Mouse (Mus musculus) intestine, embryonic 15.5 days (tissue): ENCODE data around the gene Spc25. TPM values are rescaled to one million over a fixed set of nuclear protein-coding genes. Genes with fewer than 3 reads are reported as not detected.
A peak's percentile ranks its signal among the peaks of the same experiment; 100 is the strongest.

Experiments
- ATAC-seq: fragments of 200-750 bp; cut with Nextera tagmentation; 2 replicates; pipeline ENCODE4 v1.8.0; 2017; ENCODE audit warnings: moderate TSS enrichment, moderate library complexity
- H3K27ac ChIP-seq: fragments of 300-500 bp; sonication (generic); 2 replicates; pipeline ENCODE4 v1.5.1; 2015; ENCODE audit warnings: mild to moderate bottlenecking, inconsistent platforms
- H3K27me3 ChIP-seq: fragments of 300-500 bp; sonication (generic); replicated peaks from 2 replicates; pipeline ENCODE4 v1.6.1; 2015; ENCODE audit warnings: inconsistent platforms
- H3K36me3 ChIP-seq: fragments of 300-500 bp; sonication (generic); 2 replicates; pipeline ENCODE4 v1.6.1; 2015; ENCODE audit warnings: inconsistent platforms
- H3K4me1 ChIP-seq: fragments of 300-500 bp; sonication (generic); replicated peaks from 2 replicates; pipeline ENCODE4 v1.6.1; 2015; ENCODE audit warnings: inconsistent platforms
- H3K4me2 ChIP-seq: fragments of 300-500 bp; sonication (generic); replicated peaks from 2 replicates; pipeline ENCODE4 v1.6.1; 2015; ENCODE audit warnings: mild to moderate bottlenecking, inconsistent platforms
- H3K4me3 ChIP-seq: fragments of 300-500 bp; sonication (generic); replicated peaks from 2 replicates; pipeline ENCODE4 v1.5.1; 2015; ENCODE audit warnings: inconsistent platforms
- H3K9ac ChIP-seq: fragments of 300-500 bp; sonication (generic); 2 replicates; pipeline ENCODE4 v1.6.1; 2015; ENCODE audit warnings: inconsistent platforms
- H3K9me3 ChIP-seq: fragments of 300-500 bp; sonication (generic); 2 replicates; pipeline ENCODE4 v1.6.1; 2016; ENCODE audit warnings: inconsistent platforms
- WGBS: fragments of 180-500 bp; shearing (Covaris S2); methylation state at CpG from one replicate; pipeline ENCODE4 v1.1.7; 2015; 5-methylcytosine and 5-hydroxymethylcytosine counted together
- polyA plus RNA-seq: library from polyadenylated mRNA; unstranded; fragments of >200 nt; fragmentation: Nextera tagmentation; extraction: Ambion mirVana; gene quantifications from 2 replicates; pipeline ENCODE4 v1.2.1, GENCODE M21; 2015

Gene Spc25
- 120 and 135 TPM in 2 replicates for polyA plus RNA-seq

DNA sequence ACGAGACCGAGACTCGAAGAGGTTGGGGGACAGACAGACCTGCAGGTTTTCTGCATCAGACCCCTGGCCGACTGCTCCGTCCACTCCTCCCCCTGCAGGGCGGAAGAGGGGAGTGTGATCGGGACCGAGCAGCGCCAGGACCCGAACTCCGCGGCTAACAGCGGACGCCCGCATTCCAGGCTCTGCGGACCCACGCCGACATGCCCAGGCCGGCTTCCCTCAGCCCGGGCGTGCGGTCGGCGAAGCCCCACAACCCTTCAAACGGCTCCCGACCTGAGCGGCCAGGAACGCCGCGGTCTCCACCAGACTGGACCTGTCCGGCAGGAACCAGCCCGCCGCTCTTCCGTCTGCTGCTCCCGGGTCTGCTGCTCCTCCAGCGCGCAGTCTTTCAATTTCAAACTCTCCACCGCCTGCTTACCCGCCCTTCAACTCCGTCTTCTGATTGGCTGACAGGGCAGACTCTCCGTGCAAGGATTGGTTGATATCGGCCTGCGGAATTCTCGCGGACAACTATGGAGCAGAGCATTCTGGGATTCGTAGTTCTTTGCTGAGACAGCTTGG, at the start of gene Spc25:
Gene Spc25 (minus strand): TSS at position 404 of the 561 bp plus-strand sequence.
- Histone ChIP-seq H3K4me3 (peak within 1 kb of the TSS; percentile 85), H3K36me3 (0 out of 2 replicates have a peak, but pooled peaks cover 3% of the 10 kb centered on the region), H3K9ac (peak within 1 kb of the TSS; percentile 89), H3K27me3 (no peaks in the 10 kb centered on the region), H3K4me1 (no peaks in the 10 kb centered on the region), H3K27ac (peak within 1 kb of the TSS; percentile 80), H3K9me3 (no peaks in the 10 kb centered on the region), H3K4me2 (peak within 1 kb of the TSS; percentile 63)
- peak; percentile 99 for ATAC-seq
- WGBS = under 1% methylated on average over 46 of the region's 46 CpGs

DNA sequence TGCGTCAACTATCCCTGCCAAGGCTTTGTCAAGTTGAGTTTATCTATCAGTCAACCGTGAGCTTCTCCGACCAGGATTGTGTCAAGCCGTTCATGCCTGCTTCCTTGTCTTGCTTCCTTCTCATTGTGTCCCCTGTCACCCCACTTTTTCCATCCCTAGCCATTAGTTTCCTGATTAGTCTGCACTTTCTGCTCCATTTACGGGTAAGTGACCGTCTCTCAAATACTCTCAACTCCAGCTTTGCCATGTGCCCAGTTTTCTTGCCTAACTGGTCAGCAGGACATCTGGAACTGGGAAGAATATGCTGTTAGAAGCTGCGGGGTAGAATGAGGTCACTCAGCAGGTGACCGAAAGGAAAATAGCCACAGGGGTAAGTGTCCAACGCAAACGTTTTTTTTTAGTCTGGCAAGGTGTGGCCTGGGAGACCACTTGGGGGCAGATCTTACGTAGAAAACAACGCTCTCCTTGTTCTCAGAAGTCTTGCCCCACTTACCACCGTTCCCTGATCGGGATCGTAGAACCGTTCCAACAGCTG, 42.3 kb upstream of the Spc25 start:
- no peaks in the 10 kb centered on the region for H3K4me1 ChIP-seq
- no peaks in the 10 kb centered on the region for H3K27me3 ChIP-seq
- ATAC-seq = no peak
- no peak overlapping the region for H3K4me2 ChIP-seq
- H3K9ac ChIP-seq = no peak overlapping the region
- no peaks in the 10 kb centered on the region for H3K36me3 ChIP-seq
- no peak overlapping the region for H3K4me3 ChIP-seq
- 72% methylated on average over 16 of the region's 16 CpGs for WGBS
- no peak overlapping the region for H3K27ac ChIP-seq
- no peaks in the 10 kb centered on the region for H3K9me3 ChIP-seq

DNA sequence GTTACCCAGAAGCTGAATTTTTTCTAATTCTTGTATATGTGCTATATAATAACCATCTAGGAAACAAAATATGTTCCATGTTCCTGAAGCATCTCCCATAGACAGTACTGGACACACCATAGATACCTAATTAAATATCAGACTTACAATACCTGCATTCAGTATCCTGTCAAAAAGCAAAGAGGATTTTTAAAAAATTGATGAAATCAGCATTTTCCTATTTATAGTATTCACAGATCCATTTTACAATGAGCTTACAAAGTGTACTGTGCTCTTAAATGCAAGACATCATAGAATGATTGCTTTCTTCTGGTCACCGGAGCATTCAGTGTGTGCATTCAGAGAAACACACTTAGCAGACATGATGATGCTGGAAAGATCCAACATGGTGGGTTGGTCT, 41.1 kb upstream of the Spc25 start:
- Histone ChIP-seq H3K4me1 (no peaks in the 10 kb centered on the region), H3K4me3 (no peak overlapping the region), H3K27me3 (no peaks in the 10 kb centered on the region), H3K9me3 (no peaks in the 10 kb centered on the region), H3K36me3 (no peaks in the 10 kb centered on the region), H3K9ac (no peak overlapping the region), H3K27ac (no peak overlapping the region), H3K4me2 (no peak overlapping the region)
- no peak for ATAC-seq
- 90% methylated on average over 1 of the region's 1 CpGs for WGBS

DNA sequence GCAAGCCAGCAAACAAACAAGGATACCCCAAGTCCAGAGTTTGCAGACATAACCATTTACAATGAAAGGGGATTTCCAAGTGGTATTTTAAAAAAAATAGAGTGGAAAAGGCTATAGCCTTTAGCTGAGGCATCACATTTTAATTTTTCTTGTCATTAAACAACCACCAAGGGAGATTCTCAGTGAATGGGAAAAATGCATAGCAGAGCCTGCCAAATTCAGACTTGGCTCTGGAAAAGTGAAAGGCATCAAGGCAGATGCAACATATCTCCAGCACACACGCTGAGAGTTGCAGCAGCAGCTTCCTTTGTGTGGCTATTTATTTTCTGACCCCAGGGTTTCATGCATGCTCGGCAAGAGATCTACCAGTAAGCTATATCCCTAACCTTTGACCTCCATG, 38.9 kb upstream of the Spc25 start:
- Histone ChIP-seq H3K27ac (no peak overlapping the region), H3K9ac (no peak overlapping the region)
- 26% methylated on average over 2 of the region's 2 CpGs for WGBS

GRCm38 (mm10) chr2:69239315-69239714, 33.3 kb upstream of the Spc25 start:
- Histone ChIP-seq H3K9me3 (no peaks in the 10 kb centered on the region), H3K27me3 (no peaks in the 10 kb centered on the region), H3K4me2 (0 out of 2 replicates have a peak overlapping the region, but pooled peaks have one; percentile 4), H3K9ac (no peak overlapping the region), H3K4me3 (no peak overlapping the region), H3K27ac (no peak overlapping the region), H3K4me1 (no peaks in the 10 kb centered on the region), H3K36me3 (no peaks in the 10 kb centered on the region)
- peak; percentile 56; the same call in 1 of the 2 replicates for ATAC-seq
- 50% methylated on average over 9 of the region's 9 CpGs for WGBS

More for the DNA sequence above, 38.9 kb upstream of the Spc25 start:
- ATAC-seq = no peak
- no peaks in the 10 kb centered on the region for H3K36me3 ChIP-seq
- no peak overlapping the region for H3K4me3 ChIP-seq
- H3K9me3 ChIP-seq = no peaks in the 10 kb centered on the region
- no peaks in the 10 kb centered on the region for H3K27me3 ChIP-seq
- H3K4me2 ChIP-seq = no peak overlapping the region
- no peaks in the 10 kb centered on the region for H3K4me1 ChIP-seq

- no peak overlapping the region for H3K9ac ChIP-seq
- H3K27me3 ChIP-seq = no peaks in the 10 kb centered on the region
- no peaks in the 10 kb centered on the region for H3K36me3 ChIP-seq
- H3K4me1 ChIP-seq = no peaks in the 10 kb centered on the region
- 89% methylated on average over 5 of the region's 5 CpGs for WGBS
- no peak for ATAC-seq
- no peaks in the 10 kb centered on the region for H3K9me3 ChIP-seq
- H3K4me2 ChIP-seq = no peak overlapping the region
- H3K4me3 ChIP-seq = no peak overlapping the region
- H3K27ac ChIP-seq = no peak overlapping the region
Observed at GRCm38 (mm10) chr2:69234976-69235678, 29.1 kb upstream of the Spc25 start.

DNA sequence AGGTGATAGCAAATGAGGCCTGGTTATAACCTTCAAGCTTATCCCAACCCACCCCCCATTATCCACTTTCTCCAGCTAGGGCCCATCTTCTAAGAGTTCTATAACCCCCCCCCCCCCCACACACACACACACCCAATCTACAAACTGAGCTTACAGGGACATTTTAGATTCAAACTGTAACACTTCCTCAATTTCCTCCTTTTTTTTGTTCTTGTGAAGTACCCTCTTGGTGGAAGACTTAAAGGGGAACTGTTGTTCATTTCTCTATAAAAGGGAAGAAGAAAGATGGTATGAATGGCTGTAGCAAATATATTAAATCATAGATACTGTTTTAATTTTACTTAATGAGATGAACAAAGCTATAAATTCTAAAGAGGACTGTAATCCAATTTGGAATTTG, 26.1 kb upstream of the Spc25 start:
- no peaks in the 10 kb centered on the region for H3K27me3 ChIP-seq
- ATAC-seq = no peak

DNA sequence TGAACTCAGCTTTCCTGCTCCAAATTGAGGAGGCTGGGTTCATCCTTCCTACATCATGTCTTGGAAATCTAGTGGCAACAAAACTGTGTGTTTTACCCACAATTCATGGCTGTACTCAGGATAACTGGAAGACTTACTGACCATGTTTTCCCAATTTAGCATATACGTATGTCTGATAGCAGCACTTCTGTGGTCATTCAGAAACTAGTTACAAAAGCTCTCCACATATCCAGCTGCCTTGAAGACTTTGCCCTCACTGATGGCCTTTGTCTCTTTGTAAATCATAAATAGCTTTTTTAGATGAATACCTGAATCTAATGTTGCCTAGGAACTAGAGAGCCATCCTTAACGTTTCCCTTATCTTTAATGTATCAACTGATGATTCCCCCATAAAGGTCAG, 24.1 kb upstream of the Spc25 start:
- WGBS = 56% methylated on average over 2 of the region's 2 CpGs
- H3K4me2 ChIP-seq = no peak overlapping the region
- peak; percentile 36; the same call in 1 of the 2 replicates for ATAC-seq

More for the DNA sequence above, 26.1 kb upstream of the Spc25 start:
- Histone ChIP-seq H3K4me3 (no peak overlapping the region), H3K4me1 (no peaks in the 10 kb centered on the region), H3K4me2 (no peak overlapping the region), H3K9me3 (no peaks in the 10 kb centered on the region), H3K27ac (no peak overlapping the region), H3K36me3 (no peaks in the 10 kb centered on the region), H3K9ac (no peak overlapping the region)

GRCm38 (mm10) chr2:69228635-69229034, 22.6 kb upstream of the Spc25 start:
- no peak overlapping the region for H3K27ac ChIP-seq
- WGBS = 89% methylated on average over 6 of the region's 6 CpGs
- ATAC-seq = no peak
- no peaks in the 10 kb centered on the region for H3K4me1 ChIP-seq
- no peaks in the 10 kb centered on the region for H3K9me3 ChIP-seq
- no peaks in the 10 kb centered on the region for H3K36me3 ChIP-seq
- no peaks in the 10 kb centered on the region for H3K27me3 ChIP-seq
- H3K4me3 ChIP-seq = no peak overlapping the region
- H3K9ac ChIP-seq = no peak overlapping the region
- no peak overlapping the region for H3K4me2 ChIP-seq

More for the DNA sequence above, 24.1 kb upstream of the Spc25 start:
- Histone ChIP-seq H3K9ac (no peak overlapping the region), H3K27ac (no peak overlapping the region), H3K9me3 (no peaks in the 10 kb centered on the region), H3K4me1 (no peaks in the 10 kb centered on the region), H3K27me3 (no peaks in the 10 kb centered on the region), H3K4me3 (no peak overlapping the region), H3K36me3 (no peaks in the 10 kb centered on the region)

DNA sequence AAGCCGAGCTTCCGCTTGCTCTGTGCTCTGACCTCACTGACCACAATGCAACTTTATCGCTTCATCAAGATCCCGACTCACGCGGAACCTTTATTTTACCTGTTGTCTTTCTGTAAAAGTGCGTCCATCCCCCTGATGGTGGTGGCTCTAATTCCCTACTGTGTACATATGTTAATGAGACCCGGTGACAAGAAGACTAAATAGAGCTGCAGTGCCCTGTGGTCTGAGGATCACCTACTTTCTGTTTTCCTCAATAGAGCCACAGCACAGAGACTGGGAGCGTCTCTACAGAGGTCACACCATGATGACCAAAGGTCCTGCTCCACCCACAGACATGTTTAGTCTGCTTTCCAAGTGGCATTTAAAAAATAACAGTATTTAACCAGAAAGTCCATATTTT, 20.9 kb upstream of the Spc25 start:
- no peak overlapping the region for H3K4me3 ChIP-seq
- no peak for ATAC-seq
- H3K27me3 ChIP-seq = no peaks in the 10 kb centered on the region
- no peak overlapping the region for H3K4me2 ChIP-seq
- no peak overlapping the region for H3K9ac ChIP-seq
- no peak overlapping the region for H3K27ac ChIP-seq
- no peaks in the 10 kb centered on the region for H3K36me3 ChIP-seq
- no peaks in the 10 kb centered on the region for H3K4me1 ChIP-seq
- H3K9me3 ChIP-seq = no peaks in the 10 kb centered on the region
- 88% methylated on average over 9 of the region's 9 CpGs for WGBS

DNA sequence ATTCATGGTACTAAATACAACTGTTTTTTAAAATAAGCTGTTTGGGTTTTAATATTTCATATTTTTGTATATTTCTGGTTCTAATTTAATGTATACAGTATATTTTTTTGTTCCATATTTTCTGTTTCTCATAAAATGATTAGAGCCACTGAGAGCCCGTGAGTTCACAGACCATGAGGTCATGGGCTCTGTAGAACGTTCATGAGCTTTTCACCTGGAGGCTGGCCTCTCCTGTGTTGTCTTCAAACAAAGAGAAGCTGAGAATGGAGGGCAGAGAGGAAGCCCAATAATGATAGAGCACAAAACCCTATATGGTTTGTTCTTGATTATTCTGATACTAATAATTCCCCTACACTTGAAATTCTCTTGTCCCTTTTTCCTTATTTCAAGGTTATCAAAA, 18.7 kb upstream of the Spc25 start:
- H3K27me3 ChIP-seq = no peaks in the 10 kb centered on the region
- no peak overlapping the region for H3K27ac ChIP-seq
- WGBS = 56% methylated on average over 2 of the region's 2 CpGs
- no peak overlapping the region for H3K9ac ChIP-seq
- no peaks in the 10 kb centered on the region for H3K4me1 ChIP-seq
- H3K4me3 ChIP-seq = no peak overlapping the region
- H3K36me3 ChIP-seq = no peaks in the 10 kb centered on the region
- H3K4me2 ChIP-seq = no peak overlapping the region
- no peak for ATAC-seq
- no peaks in the 10 kb centered on the region for H3K9me3 ChIP-seq

DNA sequence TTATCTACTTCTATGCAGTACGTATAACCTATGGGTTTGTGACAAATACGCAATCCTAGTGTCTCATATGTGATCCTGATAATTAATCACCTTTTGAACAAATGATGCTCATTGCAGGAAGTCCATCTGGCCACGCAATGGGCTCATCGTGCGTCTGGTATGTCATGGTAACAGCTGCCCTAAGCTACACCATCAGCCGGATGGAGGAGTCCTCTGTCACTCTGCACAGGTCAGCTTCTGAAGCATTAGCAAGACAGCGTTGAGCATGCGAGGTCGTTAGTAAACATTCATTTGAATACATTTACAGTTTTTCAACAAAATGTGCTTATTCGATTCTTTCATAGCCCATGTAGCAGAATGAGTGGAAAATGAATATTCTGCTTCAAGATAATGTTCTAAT, 16.8 kb upstream of the Spc25 start:
- H3K27ac ChIP-seq = no peak overlapping the region
- H3K4me2 ChIP-seq = no peak overlapping the region
- H3K27me3 ChIP-seq = no peaks in the 10 kb centered on the region
- H3K36me3 ChIP-seq = no peaks in the 10 kb centered on the region
- no peaks in the 10 kb centered on the region for H3K4me1 ChIP-seq
- no peaks in the 10 kb centered on the region for H3K9me3 ChIP-seq
- 86% methylated on average over 10 of the region's 10 CpGs for WGBS
- H3K9ac ChIP-seq = no peak overlapping the region
- no peak overlapping the region for H3K4me3 ChIP-seq
- no peak for ATAC-seq
